Comparison of ENCODE assay signal across 15 mouse cellular contexts in genomic region chr3:105932240-105933071, GRCm38 (mm10). TPM values are rescaled to one million over a fixed set of nuclear protein-coding genes. Genes with fewer than 3 reads are reported as not detected.
A peak's percentile ranks its signal among the peaks of the same experiment; 100 is the strongest.
DNase-seq lines count a peak whose midpoint lies in the region; ATAC-seq and TF ChIP-seq lines count a peak whose summit lies in the region.
"Had no signal": no experiment of that assay in that cellular context is flagged by ENCODE, and none has a peak within 500 bp of the region (broad histone marks: within the 10 kb centered on the region; RNA-seq: fewer than 3 reads in every experiment).

Gene I830077J02Rik (minus strand): TSS chr3:105932664.

- 77% methylated on average over 8 of the region's 8 CpGs for WGBS in liver, adult 2 months
- 46% methylated on average over 8 of the region's 8 CpGs for WGBS in liver, embryonic 11.5 days

- intact Hi-C loops in left cerebral cortex, postnatal 36 days (cut with DNase I) = no loop called here

- ATAC-seq in liver, embryonic 11.5 days (replicated peaks; ENCODE audit: low FRiP score) = peak; percentile 73

- H3K4me2 ChIP-seq in liver, embryonic 11.5 days = peak within 1 kb of the TSS; percentile 40
- H3K4me2 ChIP-seq: embryonic facial prominence, embryonic 12.5 days; hindbrain, embryonic 13.5 days; kidney, embryonic 15.5 days; midbrain, embryonic 12.5 days; stomach, embryonic 15.5 days had no signal

- H3K27me3 ChIP-seq in liver, adult 2 months (ENCODE audit: control insufficient read depth, insufficient read depth, low read length) = no peaks in the 10 kb centered on the region
- H3K27me3 ChIP-seq in liver, embryonic 11.5 days (replicated peaks; ENCODE audit: control insufficient read depth, insufficient read depth, low read length) = no peaks in the 10 kb centered on the region
- H3K27me3 ChIP-seq: embryonic facial prominence, embryonic 12.5 days; hindbrain, embryonic 13.5 days; kidney, embryonic 15.5 days; midbrain, embryonic 12.5 days; stomach, embryonic 15.5 days had no signal

- H3K79me2 ChIP-seq in liver, adult 2 months (ENCODE audit: control insufficient read depth, insufficient read depth, low read length) = no peaks in the 10 kb centered on the region

- H3K9ac ChIP-seq in liver, adult 2 months (ENCODE audit: low read depth, low read length) = no peak within 1 kb of the TSS
- H3K9ac ChIP-seq in liver, embryonic 11.5 days (ENCODE audit: low read depth, low read length) = 0 out of 2 replicates have a peak within 1 kb of the TSS, but pooled peaks have one; percentile 14
- H3K9ac ChIP-seq: embryonic facial prominence, embryonic 12.5 days; hindbrain, embryonic 13.5 days; kidney, embryonic 15.5 days; midbrain, embryonic 12.5 days; stomach, embryonic 15.5 days had no signal

- no peaks in the 10 kb centered on the region; the same call in 1 of the 2 replicates for H3K36me3 ChIP-seq in liver, adult 2 months (ENCODE audit: control insufficient read depth, insufficient read depth, low read length)
- no peaks in the 10 kb centered on the region for H3K36me3 ChIP-seq in liver, embryonic 11.5 days (ENCODE audit: control insufficient read depth, insufficient read depth, low read length)
- H3K36me3 ChIP-seq: stomach, embryonic 15.5 days had no signal

- no peaks in the 10 kb centered on the region for H3K9me3 ChIP-seq in liver, embryonic 11.5 days (ENCODE audit: control insufficient read depth, low read length)
- H3K9me3 ChIP-seq: embryonic facial prominence, embryonic 12.5 days; hindbrain, embryonic 13.5 days; kidney, embryonic 15.5 days; midbrain, embryonic 12.5 days; stomach, embryonic 15.5 days had no signal

- peak; percentile 18 for DNase-seq in liver, adult 2 months (ENCODE audit: extremely low read depth, low read depth, low spot score)
- DNase-seq in liver = no peak
- DNase-seq in MEL-GATA-1-ER (ENCODE audit: extremely low read depth, low read depth) = peak; percentile 98
- DNase-seq in liver, embryonic 11.5 days (ENCODE audit: low spot score) = no peak
- DNase-seq in monocyte, adult 2 months (ENCODE audit: low read depth in 1 of 2, low spot score in 2 of 2) = peak; percentile 18 to 26
- no peak for DNase-seq in left cerebral cortex, postnatal 36 days (ENCODE audit: low spot score in 2 of 2)
- no peak for DNase-seq in retina, postnatal 1 day
- DNase-seq: cerebellum, adult 8-10 months; gastrocnemius, adult 2 months; layer of hippocampus, adult 9-11 months had no signal

- no peak for TF ChIP-seq CTCF in liver, adult 2 months (IDR thresholded peaks at IDR 0.05; ENCODE audit: low read depth, low read length)

- H3K27ac ChIP-seq in liver, adult 2 months (replicated peaks; ENCODE audit: insufficient read depth, low read depth, low read length) = no peak within 1 kb of the TSS
- H3K27ac ChIP-seq in liver, embryonic 11.5 days (ENCODE audit: low read depth, low read length) = peak within 1 kb of the TSS; percentile 16
- H3K27ac ChIP-seq: embryonic facial prominence, embryonic 12.5 days; gastrocnemius, adult 2 months; hindbrain, embryonic 13.5 days; kidney, embryonic 15.5 days; midbrain, embryonic 12.5 days; stomach, embryonic 15.5 days had no signal

- H3K4me3 ChIP-seq in liver, adult 2 months (ENCODE audit: insufficient read depth, low read depth, low read length) = no peak within 1 kb of the TSS
- peak within 1 kb of the TSS; percentile 22 for H3K4me3 ChIP-seq in liver, embryonic 11.5 days (ENCODE audit: low read depth, low read length)
- H3K4me3 ChIP-seq: embryonic facial prominence, embryonic 12.5 days; gastrocnemius, adult 2 months; hindbrain, embryonic 13.5 days; kidney, embryonic 15.5 days; midbrain, embryonic 12.5 days; stomach, embryonic 15.5 days had no signal

- TF ChIP-seq POLR2A in liver, adult 2 months (IDR thresholded peaks at IDR 0.05; ENCODE audit: extremely low read depth, insufficient read depth, low read length) = no peak

- no peaks in the 10 kb centered on the region for H3K4me1 ChIP-seq in liver, adult 2 months (ENCODE audit: control insufficient read depth, insufficient read depth, low read length)
- 0 out of 2 replicates have a peak, but pooled peaks cover 2% of the 10 kb centered on the region for H3K4me1 ChIP-seq in liver, embryonic 11.5 days (replicated peaks; ENCODE audit: control insufficient read depth, insufficient read depth, low read length)
- H3K4me1 ChIP-seq: embryonic facial prominence, embryonic 12.5 days; hindbrain, embryonic 13.5 days; midbrain, embryonic 12.5 days; stomach, embryonic 15.5 days had no signal

RNA-seq across cellular contexts. Expression of gene I830077J02Rik, which starts in this region (rescaled TPM):
- 0.40 and 0.55 TPM in 2 replicates for total RNA-seq in liver, adult 2 months (2014; rRNA removed)
- 0.39 and 0.54 TPM in 2 replicates for polyA plus RNA-seq in liver, adult 2 months (2012; rRNA removed)
- 5.6 and 5.9 TPM in 2 replicates for polyA plus RNA-seq in liver, embryonic 11.5 days (2014; fragmentation: Nextera tagmentation; extraction: Ambion mirVana)
- total RNA-seq in left cerebral cortex, postnatal 36 days (2021) = 1 to 10 TPM; 1.4 to 1.8 TPM

Comparison
In these comparisons a context has a peak if more than half of its experiments do, and no peak if none do; other contexts are left out.
1. Peak in DNase-seq in liver, adult 2 months; RNA of the gene not detected or under 1 TPM.
2. DNase-seq: peak in MEL-GATA-1-ER (single experiment) and monocyte, adult 2 months (2 of 2); none in liver (single experiment), liver, embryonic 11.5 days (single experiment), left cerebral cortex, postnatal 36 days (0 of 2) and retina, postnatal 1 day (single experiment).